Mouse (Mus musculus) midbrain, embryonic 14.5 days (tissue): ENCODE results near the gene Cep63. TPM values are rescaled to one million over a fixed set of nuclear protein-coding genes. Genes with fewer than 3 reads are reported as not detected.

Experiments
- ATAC-seq: fragments of 200-750 bp; cut with Nextera tagmentation; 2 replicates; pipeline ENCODE4 v1.8.0; 2017; ENCODE audit warnings: moderate number of reproducible peaks, moderate library complexity; ENCODE audit not compliant: low FRiP score, low TSS enrichment
- DNase-seq: peaks from one replicate; pipeline ENCODE4 v3.0.0-alpha.2; 2015
- H3K27ac ChIP-seq: fragments of 300-500 bp; sonication (generic); replicated peaks from 2 replicates; pipeline ENCODE4 v1.5.1; 2014; ENCODE audit warnings: mild to moderate bottlenecking, low read depth, low read length, moderate library complexity
- H3K27me3 ChIP-seq: fragments of 300-500 bp; sonication (generic); 2 replicates; pipeline ENCODE4 v1.6.1; 2014; ENCODE audit warnings: low read length, control low read depth, mixed read lengths; ENCODE audit not compliant: control insufficient read depth, insufficient read depth
- H3K36me3 ChIP-seq: fragments of 300-500 bp; sonication (generic); 2 replicates; pipeline ENCODE4 v1.6.1; 2014; ENCODE audit warnings: low read length, control low read depth; ENCODE audit not compliant: control insufficient read depth, insufficient read depth
- H3K4me1 ChIP-seq: fragments of 300-500 bp; sonication (generic); 2 replicates; pipeline ENCODE4 v1.6.1; 2014; ENCODE audit warnings: mild to moderate bottlenecking, antibody characterized with exemption, low read length, control low read depth; ENCODE audit not compliant: control insufficient read depth, insufficient read depth
- H3K4me2 ChIP-seq: fragments of 300-500 bp; sonication (generic); 2 replicates; pipeline ENCODE4 v1.6.1; 2014; ENCODE audit warnings: mild to moderate bottlenecking, low read length, moderate library complexity
- H3K4me3 ChIP-seq: fragments of 300-500 bp; sonication (generic); replicated peaks from 2 replicates; pipeline ENCODE4 v1.5.1; 2014; ENCODE audit warnings: low read depth, low read length
- H3K9ac ChIP-seq: fragments of 300-500 bp; sonication (generic); replicated peaks from 2 replicates; pipeline ENCODE4 v1.6.1; 2014; ENCODE audit warnings: mild to moderate bottlenecking, low read length, moderate library complexity
- H3K9me3 ChIP-seq: fragments of 300-500 bp; sonication (generic); 2 replicates; pipeline ENCODE4 v1.6.1; 2016; ENCODE audit warnings: low read length, control low read depth, mixed read lengths; ENCODE audit not compliant: control insufficient read depth
- whole genome bisulfite sequencing: fragments of 180-500 bp; shearing (Covaris S2); extraction: QIAGEN DNeasy Blood & Tissue Kit; methylation state at CpG from one replicate; pipeline ENCODE4 v1.1.7; 2014; 5-methylcytosine and 5-hydroxymethylcytosine counted together
- polyA plus RNA-seq: library from polyadenylated mRNA; unstranded; fragments of >200 nt; fragmentation: Nextera tagmentation; extraction: Ambion mirVana; gene quantifications from 2 replicates; pipeline ENCODE4 v1.2.1, GENCODE M21; 2014

The Cep63 gene
- polyA plus RNA-seq, 1 experiment from 2014 or later, result 44.4 TPM

DNA sequence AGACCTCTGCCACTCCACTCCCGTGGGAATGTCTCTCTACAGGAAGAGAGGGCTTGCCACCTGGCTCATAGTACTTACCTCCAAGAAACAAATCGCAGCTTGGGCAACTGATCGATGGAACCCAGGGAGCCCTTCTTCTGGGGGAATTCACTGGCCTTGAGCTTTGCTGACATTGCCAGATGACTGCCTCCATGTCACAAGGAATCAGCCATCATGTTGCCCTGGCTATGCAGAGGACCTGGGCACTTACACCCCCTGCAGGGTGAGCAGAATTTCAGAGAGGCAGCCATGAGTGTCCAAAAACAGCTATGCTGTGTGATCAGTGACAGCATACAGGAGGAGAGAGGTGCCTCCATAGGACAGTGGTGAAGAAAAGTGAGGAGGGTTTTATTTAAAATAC, 72.6 kb downstream of the Cep63 start:
- Histone ChIP-seq H3K4me3 (no peak overlapping the region), H3K36me3 (no peaks in the 10 kb centered on the region), H3K27ac (no peak overlapping the region), H3K4me2 (no peak overlapping the region), H3K9ac (no peak overlapping the region), H3K9me3 (no peaks in the 10 kb centered on the region), H3K4me1 (no peaks in the 10 kb centered on the region), H3K27me3 (no peaks in the 10 kb centered on the region)
- WGBS, result 84% methylated on average over 3 of the region's 3 CpGs
- DNase-seq (no peak), ATAC-seq (no peak)

DNA sequence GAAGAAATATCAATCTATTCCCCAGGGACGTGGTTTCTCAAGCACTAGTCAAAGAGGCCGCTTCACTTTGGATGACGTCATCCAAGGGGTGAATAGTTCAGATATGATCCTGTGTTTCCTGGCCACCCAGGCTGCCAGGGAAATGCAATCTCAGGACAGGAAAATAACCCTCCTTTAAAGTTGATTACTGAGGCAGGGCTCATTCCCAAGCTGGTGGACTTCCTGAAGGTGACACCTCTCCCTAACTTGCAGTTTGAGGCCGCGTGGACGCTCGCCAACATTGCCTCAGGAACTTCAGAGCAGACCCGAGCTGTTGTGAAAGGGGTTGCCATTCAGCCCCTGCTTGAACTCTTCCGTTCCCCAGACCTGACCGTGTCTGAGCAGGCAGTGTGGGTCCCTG, 74.6 kb downstream of the Cep63 start:
- ATAC-seq (no peak), DNase-seq (no peak)
- 87% methylated on average over 10 of the region's 10 CpGs for WGBS
- Histone ChIP-seq H3K9me3 (no peaks in the 10 kb centered on the region), H3K9ac (no peak overlapping the region), H3K36me3 (no peaks in the 10 kb centered on the region), H3K4me3 (no peak overlapping the region), H3K27ac (no peak overlapping the region), H3K4me1 (peaks cover 4% of the 10 kb centered on the region), H3K27me3 (peaks cover 3% of the 10 kb centered on the region; the same call in 1 of the 2 replicates), H3K4me2 (no peak overlapping the region)

DNA sequence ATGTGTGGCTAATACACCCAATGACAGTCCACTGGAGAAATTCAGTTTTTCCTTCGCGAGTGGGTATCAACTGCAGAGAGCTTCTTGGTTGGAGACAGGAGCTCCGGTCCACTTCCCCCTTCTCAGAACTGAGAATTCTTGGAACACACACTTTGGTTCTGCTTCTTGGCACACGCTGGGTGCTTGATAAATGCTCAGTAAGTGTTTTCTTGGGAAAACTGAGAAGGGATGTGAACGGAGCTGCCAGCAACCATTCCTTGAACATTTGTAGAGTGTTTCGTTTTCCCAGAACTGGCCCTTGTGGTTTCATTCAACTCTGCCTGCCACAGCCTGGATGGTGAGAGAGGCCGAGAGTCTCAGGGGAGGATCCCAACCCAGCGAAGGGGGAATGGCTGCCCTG, 77.1 kb downstream of the Cep63 start:
- H3K4me2 ChIP-seq, result no peak overlapping the region
- H3K4me1 ChIP-seq, result peaks cover 23% of the 10 kb centered on the region
- WGBS, result 91% methylated on average over 8 of the region's 8 CpGs
- no peaks in the 10 kb centered on the region for H3K9me3 ChIP-seq
- ATAC-seq (no peak), DNase-seq (no peak)
- H3K27ac ChIP-seq, result no peak overlapping the region
- no peak overlapping the region for H3K4me3 ChIP-seq
- H3K27me3 ChIP-seq, result peaks cover 3% of the 10 kb centered on the region; the same call in 1 of the 2 replicates
- H3K9ac ChIP-seq, result no peak overlapping the region
- H3K36me3 ChIP-seq, result no peaks in the 10 kb centered on the region

DNA sequence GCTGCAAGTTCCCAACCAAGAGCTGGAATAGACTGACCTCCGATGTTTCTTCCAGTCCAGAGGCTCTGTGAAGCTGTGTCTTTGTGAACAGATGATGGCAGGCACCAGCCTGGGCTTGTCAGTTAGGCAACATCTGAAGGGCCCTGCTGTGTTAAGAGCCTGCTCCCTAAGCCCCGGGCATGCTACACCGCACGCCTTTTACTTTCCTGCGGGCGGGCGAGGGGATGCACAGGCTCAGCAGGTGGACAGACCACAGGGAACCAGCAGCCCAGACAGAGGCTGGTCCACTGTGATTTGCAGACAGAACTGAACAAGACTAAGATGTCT, 79.3 kb downstream of the Cep63 start:
- peaks cover 3% of the 10 kb centered on the region; the same call in 1 of the 2 replicates for H3K27me3 ChIP-seq
- H3K4me2 ChIP-seq, result peak overlapping the region; percentile 78
- peak; percentile 52 for DNase-seq

DNA sequence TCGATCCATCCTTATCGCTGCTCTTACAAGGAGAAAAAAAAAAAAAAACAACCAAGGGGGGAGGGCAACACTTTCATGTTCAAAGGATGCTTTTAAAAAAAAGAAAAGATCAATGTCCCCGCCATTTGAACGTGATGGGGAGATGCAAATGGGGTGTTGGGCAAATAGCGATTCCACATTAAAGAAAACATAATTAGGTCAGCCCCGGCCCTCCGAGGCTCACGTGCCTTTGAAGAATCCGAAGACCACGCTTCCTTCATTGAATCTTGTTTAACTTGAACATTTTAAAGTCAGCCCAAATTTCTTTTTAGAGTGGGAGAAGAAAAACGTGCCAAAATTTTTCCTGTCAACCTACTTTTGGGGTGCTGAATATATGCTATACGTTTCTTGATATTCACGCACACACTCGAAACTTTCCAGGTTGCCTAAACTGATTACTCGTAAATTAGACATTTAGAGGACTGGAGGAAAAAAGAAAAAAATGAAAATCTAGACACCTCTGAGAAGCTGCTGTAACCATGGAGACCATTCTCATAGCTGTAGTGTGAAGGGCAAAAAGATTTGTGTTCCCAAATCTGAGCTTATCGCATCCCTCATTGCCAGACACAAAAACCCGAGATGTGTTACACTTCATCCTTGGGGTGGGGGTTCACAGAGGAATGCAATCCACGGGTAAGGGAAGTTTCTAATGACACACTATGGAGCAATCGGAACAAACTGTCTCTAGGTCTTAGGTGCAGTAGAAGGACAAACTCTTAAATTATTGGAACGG, 79.9 kb downstream of the Cep63 start:
- WGBS, result 19% methylated on average over 20 of the region's 20 CpGs
- Histone ChIP-seq H3K27me3 (peaks cover 3% of the 10 kb centered on the region; the same call in 1 of the 2 replicates), H3K36me3 (no peaks in the 10 kb centered on the region), H3K27ac (peak overlapping the region; percentile 33; the same call in 1 of the 2 replicates), H3K9me3 (no peaks in the 10 kb centered on the region), H3K4me2 (peak overlapping the region; percentile 78), H3K4me3 (no peak overlapping the region), H3K9ac (no peak overlapping the region), H3K4me1 (peaks cover 38% of the 10 kb centered on the region)
- peak; percentile 63 for DNase-seq
- ATAC-seq, result no peak

More for the DNA sequence above, 79.3 kb downstream of the Cep63 start:
- H3K9ac ChIP-seq, result no peak overlapping the region
- no peak for ATAC-seq
- WGBS, result 8% methylated on average over 7 of the region's 7 CpGs
- H3K9me3 ChIP-seq, result no peaks in the 10 kb centered on the region
- peaks cover 38% of the 10 kb centered on the region for H3K4me1 ChIP-seq
- no peaks in the 10 kb centered on the region for H3K36me3 ChIP-seq
- peak overlapping the region; percentile 33 for H3K27ac ChIP-seq
- H3K4me3 ChIP-seq, result no peak overlapping the region

DNA sequence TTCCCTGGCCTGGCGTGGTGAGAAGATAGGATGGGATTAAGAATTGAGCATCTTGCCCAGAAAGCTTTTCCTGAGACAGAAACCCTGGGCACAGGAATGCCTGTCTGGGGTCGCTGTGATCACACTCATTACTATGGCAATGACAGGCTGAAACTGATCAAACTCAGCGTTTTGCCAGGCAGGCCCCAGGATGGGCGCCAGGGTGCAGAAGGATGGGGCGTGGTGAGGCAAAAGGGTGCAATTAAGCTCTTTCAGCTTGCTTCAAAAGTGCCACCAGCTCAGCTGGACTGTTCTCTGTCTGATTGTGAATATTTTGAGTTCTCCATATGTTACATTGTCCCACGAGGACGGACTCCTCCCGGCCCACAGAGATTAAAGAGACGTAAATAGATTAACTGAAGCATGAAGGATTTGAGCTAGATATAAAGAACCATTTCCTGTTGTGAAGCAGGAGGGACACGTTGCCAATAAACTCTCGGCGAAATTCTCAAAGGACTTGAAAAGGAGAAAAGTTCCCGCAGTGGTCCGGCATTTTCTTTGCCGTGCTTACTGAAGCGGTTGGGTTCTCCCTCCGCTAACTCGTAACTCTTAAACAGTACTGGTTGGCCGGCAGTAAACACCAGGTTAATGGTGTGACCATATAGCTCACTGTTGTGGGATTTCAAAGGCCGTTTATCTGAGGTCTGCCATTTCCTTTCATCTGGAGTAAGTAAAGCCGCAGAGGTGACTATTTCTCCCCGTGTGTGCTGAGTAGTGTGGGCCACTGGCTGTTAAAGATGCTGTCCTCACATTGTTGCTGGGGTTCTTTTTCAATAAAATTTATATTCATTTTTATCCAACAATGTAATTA, 80.7 kb downstream of the Cep63 start:
- 4% methylated on average over 22 of the region's 22 CpGs for WGBS
- no peaks in the 10 kb centered on the region for H3K36me3 ChIP-seq
- peak overlapping the region; percentile 97 for H3K27ac ChIP-seq
- peak overlapping the region; percentile 68 for H3K9ac ChIP-seq
- H3K4me2 ChIP-seq, result peak overlapping the region; percentile 78
- no peaks in the 10 kb centered on the region for H3K9me3 ChIP-seq
- H3K4me3 ChIP-seq, result peak overlapping the region; percentile 35
- H3K27me3 ChIP-seq, result peaks cover 3% of the 10 kb centered on the region; the same call in 1 of the 2 replicates
- ATAC-seq (peak; percentile 61), DNase-seq (peak; percentile 76)
- H3K4me1 ChIP-seq, result peaks cover 38% of the 10 kb centered on the region

DNA sequence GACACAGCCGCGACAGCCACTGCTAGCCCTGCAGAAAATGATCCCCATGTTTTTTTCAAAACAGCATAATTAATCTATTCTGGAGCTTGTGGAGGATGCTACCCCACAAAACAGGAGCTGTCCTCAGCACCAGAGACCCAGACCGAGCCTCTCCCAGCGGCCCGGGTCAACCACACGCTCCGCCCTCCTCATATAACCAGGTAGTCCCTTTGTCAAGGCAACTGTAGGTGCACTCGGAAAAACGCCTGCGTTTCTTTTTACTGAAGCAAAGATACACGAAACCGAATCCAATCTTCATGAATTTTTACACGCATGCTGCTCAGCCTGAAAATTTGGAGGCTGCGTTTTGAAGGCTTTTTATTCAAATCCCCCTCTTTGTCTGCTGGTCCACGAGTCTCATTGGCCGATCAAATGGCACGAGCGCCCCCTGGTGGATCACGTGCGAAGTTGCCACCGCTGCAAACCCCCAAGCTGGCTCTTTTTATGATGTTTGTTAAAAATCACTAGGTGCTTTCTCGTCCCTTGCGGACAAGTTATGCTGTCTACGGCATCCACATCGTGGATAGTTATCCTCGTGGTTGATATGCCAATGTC, 81.5 kb downstream of the Cep63 start:
- peak overlapping the region; percentile 68 for H3K9ac ChIP-seq
- H3K4me1 ChIP-seq, result peaks cover 38% of the 10 kb centered on the region
- ATAC-seq (peak; percentile 71), DNase-seq (peak; percentile 96)
- H3K27me3 ChIP-seq, result peaks cover 3% of the 10 kb centered on the region; the same call in 1 of the 2 replicates
- H3K36me3 ChIP-seq, result no peaks in the 10 kb centered on the region
- H3K4me3 ChIP-seq, result peak overlapping the region; percentile 35
- H3K27ac ChIP-seq, result peak overlapping the region; percentile 97
- H3K9me3 ChIP-seq, result no peaks in the 10 kb centered on the region
- under 1% methylated on average over 26 of the region's 26 CpGs for WGBS
- H3K4me2 ChIP-seq, result peak overlapping the region; percentile 78

DNA sequence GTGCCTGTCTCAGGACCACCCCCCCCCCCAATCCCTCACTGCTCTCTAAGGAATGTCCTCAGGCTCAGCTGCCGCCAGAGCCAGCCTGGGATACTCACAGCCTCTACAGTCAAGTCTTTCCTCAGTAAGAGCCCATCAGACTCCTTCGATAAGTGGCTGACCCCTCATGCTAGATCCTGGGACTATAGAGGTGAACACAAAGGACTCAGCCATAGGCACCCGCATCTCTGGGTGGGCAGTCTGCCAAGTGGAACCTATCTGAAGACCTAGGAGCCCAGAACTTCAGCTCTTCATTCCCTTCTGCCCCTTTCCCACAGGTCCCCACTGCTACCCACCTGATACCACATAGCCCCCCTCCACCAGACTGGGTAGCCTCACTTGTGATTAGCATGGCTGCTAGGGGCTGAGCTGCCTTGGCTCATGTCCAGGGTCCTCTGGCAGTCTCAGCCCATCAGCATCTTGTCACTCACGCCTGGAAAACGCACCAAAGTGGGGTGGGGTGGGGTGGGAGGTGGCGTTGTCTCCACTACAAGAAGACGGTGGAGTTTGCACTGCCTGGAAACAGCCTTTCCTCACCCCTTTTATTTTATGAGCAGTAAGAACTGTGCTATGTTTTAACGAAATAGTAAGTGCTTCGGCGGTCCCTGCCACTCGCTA, 82.1 kb downstream of the Cep63 start:
- Histone ChIP-seq H3K27me3 (peaks cover 3% of the 10 kb centered on the region; the same call in 1 of the 2 replicates), H3K9me3 (no peaks in the 10 kb centered on the region), H3K4me1 (peaks cover 38% of the 10 kb centered on the region), H3K27ac (peak overlapping the region; percentile 97), H3K36me3 (no peaks in the 10 kb centered on the region), H3K4me2 (peak overlapping the region; percentile 78), H3K4me3 (peak overlapping the region; percentile 35), H3K9ac (peak overlapping the region; percentile 68)
- ATAC-seq (peak; percentile 86), DNase-seq (peak; percentile 86)
- WGBS, result 4% methylated on average over 11 of the region's 11 CpGs
